Mouse (Mus musculus): ENCODE data around the gene Entpd7. TPM values are rescaled to one million over a fixed set of nuclear protein-coding genes. Genes with fewer than 3 reads are reported as not detected.
A peak's percentile ranks its signal among the peaks of the same experiment; 100 is the strongest.

Entpd7 gene
- polyA plus RNA-seq, 2 experiments: 9.3 to 13.2 TPM

GRCm38 (mm10) chr19:43660774-43661173 lies 28.7 kb upstream of the Entpd7 start:
- Histone ChIP-seq H3K27ac (replicated peaks; ENCODE audit: low read depth, low read length) (no peak overlapping the region), H3K4me2 (replicated peaks; ENCODE audit: low read depth, low read length, severe bottlenecking) (no peak overlapping the region), H3K9ac (ENCODE audit: low read depth, low read length, severe bottlenecking) (no peak overlapping the region), H3K27me3 (ENCODE audit: control insufficient read depth, insufficient read depth, low read length) (no peaks in the 10 kb centered on the region), H3K36me3 (ENCODE audit: control insufficient read depth, insufficient read depth, low read length) (peaks cover 15% of the 10 kb centered on the region), H3K4me1 (ENCODE audit: control insufficient read depth, insufficient read depth, low read length) (no peaks in the 10 kb centered on the region), H3K4me3 (replicated peaks; ENCODE audit: low read length) (no peak overlapping the region), H3K9me3 (ENCODE audit: control insufficient read depth, low read length) (no peaks in the 10 kb centered on the region)
- ATAC-seq (ENCODE audit: low FRiP score, low read depth) (no peak), DNase-seq (ENCODE audit: low spot score) (no peak)
- TF ChIP-seq POLR2A (IDR thresholded peaks at IDR 0.05; ENCODE audit: borderline replicate concordance, extremely low read depth, insufficient read depth, insufficient read length): no peak
- WGBS: 75% methylated on average over 9 of the region's 9 CpGs

GRCm38 (mm10) chr19:43662176-43662967 lies 27.1 kb upstream of the Entpd7 start:
- WGBS: 37% methylated on average over 19 of the region's 19 CpGs
- ATAC-seq (ENCODE audit: low FRiP score, low read depth) (peak; percentile 47; the same call in 1 of the 2 replicates), DNase-seq (ENCODE audit: low spot score) (no peak)
- Histone ChIP-seq H3K9me3 (ENCODE audit: control insufficient read depth, low read length) (no peaks in the 10 kb centered on the region), H3K27ac (replicated peaks; ENCODE audit: low read depth, low read length) (no peak overlapping the region), H3K27me3 (ENCODE audit: control insufficient read depth, insufficient read depth, low read length) (no peaks in the 10 kb centered on the region), H3K4me3 (replicated peaks; ENCODE audit: low read length) (no peak overlapping the region), H3K9ac (ENCODE audit: low read depth, low read length, severe bottlenecking) (no peak overlapping the region), H3K36me3 (ENCODE audit: control insufficient read depth, insufficient read depth, low read length) (peaks cover 15% of the 10 kb centered on the region), H3K4me1 (ENCODE audit: control insufficient read depth, insufficient read depth, low read length) (no peaks in the 10 kb centered on the region), H3K4me2 (replicated peaks; ENCODE audit: low read depth, low read length, severe bottlenecking) (no peak overlapping the region)
- TF ChIP-seq POLR2A (IDR thresholded peaks at IDR 0.05; ENCODE audit: borderline replicate concordance, extremely low read depth, insufficient read depth, insufficient read length): no peak

GRCm38 (mm10) chr19:43663471-43663870 lies 26.0 kb upstream of the Entpd7 start:
- Histone ChIP-seq H3K27me3 (ENCODE audit: control insufficient read depth, insufficient read depth, low read length) (no peaks in the 10 kb centered on the region), H3K4me2 (replicated peaks; ENCODE audit: low read depth, low read length, severe bottlenecking) (no peak overlapping the region), H3K9ac (ENCODE audit: low read depth, low read length, severe bottlenecking) (no peak overlapping the region), H3K4me3 (replicated peaks; ENCODE audit: low read length) (no peak overlapping the region), H3K27ac (replicated peaks; ENCODE audit: low read depth, low read length) (no peak overlapping the region), H3K9me3 (ENCODE audit: control insufficient read depth, low read length) (no peaks in the 10 kb centered on the region), H3K4me1 (ENCODE audit: control insufficient read depth, insufficient read depth, low read length) (no peaks in the 10 kb centered on the region), H3K36me3 (ENCODE audit: control insufficient read depth, insufficient read depth, low read length) (peaks cover 15% of the 10 kb centered on the region)
- TF ChIP-seq POLR2A (IDR thresholded peaks at IDR 0.05; ENCODE audit: borderline replicate concordance, extremely low read depth, insufficient read depth, insufficient read length): no peak
- DNase-seq (ENCODE audit: low spot score): no peak
- WGBS: 82% methylated on average over 8 of the region's 8 CpGs
- no peak for ATAC-seq (ENCODE audit: low FRiP score, low read depth)

GRCm38 (mm10) chr19:43665441-43666048 lies 23.9 kb upstream of the Entpd7 start:
- 51% methylated on average over 12 of the region's 12 CpGs for WGBS
- Histone ChIP-seq H3K4me1 (ENCODE audit: control insufficient read depth, insufficient read depth, low read length) (no peaks in the 10 kb centered on the region), H3K27ac (replicated peaks; ENCODE audit: low read depth, low read length) (no peak overlapping the region), H3K4me3 (replicated peaks; ENCODE audit: low read length) (no peak overlapping the region), H3K9ac (ENCODE audit: low read depth, low read length, severe bottlenecking) (no peak overlapping the region), H3K9me3 (ENCODE audit: control insufficient read depth, low read length) (no peaks in the 10 kb centered on the region), H3K27me3 (ENCODE audit: control insufficient read depth, insufficient read depth, low read length) (no peaks in the 10 kb centered on the region), H3K36me3 (ENCODE audit: control insufficient read depth, insufficient read depth, low read length) (peaks cover 15% of the 10 kb centered on the region), H3K4me2 (replicated peaks; ENCODE audit: low read depth, low read length, severe bottlenecking) (no peak overlapping the region)
- no peak for DNase-seq (ENCODE audit: low spot score)
- no peak for TF ChIP-seq POLR2A (IDR thresholded peaks at IDR 0.05; ENCODE audit: borderline replicate concordance, extremely low read depth, insufficient read depth, insufficient read length)
- no peak for ATAC-seq (ENCODE audit: low FRiP score, low read depth)

GRCm38 (mm10) chr19:43666661-43667429 lies 22.6 kb upstream of the Entpd7 start:
- Histone ChIP-seq H3K4me1 (ENCODE audit: control insufficient read depth, insufficient read depth, low read length) (no peaks in the 10 kb centered on the region), H3K27ac (replicated peaks; ENCODE audit: low read depth, low read length) (no peak overlapping the region), H3K4me3 (replicated peaks; ENCODE audit: low read length) (no peak overlapping the region), H3K9ac (ENCODE audit: low read depth, low read length, severe bottlenecking) (no peak overlapping the region), H3K36me3 (ENCODE audit: control insufficient read depth, insufficient read depth, low read length) (peaks cover 15% of the 10 kb centered on the region), H3K27me3 (ENCODE audit: control insufficient read depth, insufficient read depth, low read length) (no peaks in the 10 kb centered on the region), H3K9me3 (ENCODE audit: control insufficient read depth, low read length) (no peaks in the 10 kb centered on the region), H3K4me2 (replicated peaks; ENCODE audit: low read depth, low read length, severe bottlenecking) (no peak overlapping the region)
- TF ChIP-seq POLR2A (IDR thresholded peaks at IDR 0.05; ENCODE audit: borderline replicate concordance, extremely low read depth, insufficient read depth, insufficient read length): no peak
- DNase-seq (ENCODE audit: low spot score) (no peak), ATAC-seq (ENCODE audit: low FRiP score, low read depth) (no peak)
- 83% methylated on average over 22 of the region's 22 CpGs for WGBS

Measured in limb, embryonic 14.5 days (tissue).